Mouse (Mus musculus): ENCODE data around the gene Hdgfl2.

- TF ChIP-seq CTCF (IDR thresholded peaks at IDR 0.05; ENCODE audit: control insufficient read depth, insufficient read depth, insufficient replicate concordance, low read depth, low read length) (no peak), POLR2A (IDR thresholded peaks at IDR 0.05; ENCODE audit: control insufficient read depth, low read depth, low read length) (no peak)
These were observed 45.3 kb upstream of the Hdgfl2 start for GRCm38 (mm10) chr17:56034040-56034725.

Data from testis, adult 2 months (tissue).